ENCODE assay signal across 14 mouse cellular contexts in the genomic region with DNA sequence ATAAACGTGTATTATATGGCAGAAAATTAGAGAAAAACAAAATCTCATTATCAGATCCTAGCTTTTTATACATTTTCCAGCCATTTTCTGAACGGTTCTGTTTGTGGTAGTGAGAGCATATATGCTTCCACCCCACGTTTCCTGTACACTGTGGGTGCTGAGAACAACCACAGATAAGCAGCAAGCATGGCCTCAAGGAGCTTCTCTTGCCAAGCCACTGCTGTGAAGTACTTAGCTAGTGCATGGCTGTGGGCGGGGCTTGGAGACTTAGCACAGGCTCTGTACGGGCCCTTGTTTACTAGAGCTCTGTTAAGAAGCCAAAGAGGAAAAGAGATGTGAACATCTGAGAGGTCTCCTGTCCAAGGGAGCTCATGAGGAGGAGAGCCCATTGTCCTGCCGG. TPM values are rescaled to one million over a fixed set of nuclear protein-coding genes. Genes with fewer than 3 reads are reported as not detected.
DNase-seq lines count a peak whose midpoint lies in the region; ATAC-seq lines count a peak whose summit lies in the region.
"Had no signal": no experiment of that assay in that cellular context is flagged by ENCODE, and none has a peak within 500 bp of the region (broad histone marks: within the 10 kb centered on the region; RNA-seq: fewer than 3 reads in every experiment).

No protein-coding gene starts in this region.

- ATAC-seq in heart, embryonic 11.5 days (replicated peaks; ENCODE audit: insufficient number of reproducible peaks, low FRiP score, low TSS enrichment), result no peak
- ATAC-seq in frontal cortex, adult (ENCODE audit: low TSS enrichment), result no peak
- ATAC-seq: hindbrain, postnatal 0 days had no signal

- H3K9me3 ChIP-seq in heart, embryonic 11.5 days (replicated peaks; ENCODE audit: control insufficient read depth, low read length), result no peaks in the 10 kb centered on the region
- H3K9me3 ChIP-seq: forebrain, embryonic 12.5 days; neural tube, embryonic 12.5 days had no signal

- H3K27ac ChIP-seq in heart, embryonic 11.5 days (ENCODE audit: low read depth, low read length), result no peak overlapping the region
- H3K27ac ChIP-seq: forebrain, embryonic 12.5 days; hindbrain, postnatal 0 days; neural tube, embryonic 12.5 days had no signal

- H3K27me3 ChIP-seq in heart, embryonic 11.5 days (ENCODE audit: control insufficient read depth, insufficient read depth, low read length), result no peaks in the 10 kb centered on the region
- H3K27me3 ChIP-seq: forebrain, embryonic 12.5 days; neural tube, embryonic 12.5 days had no signal

- no peaks in the 10 kb centered on the region for H3K4me1 ChIP-seq in heart, embryonic 11.5 days (ENCODE audit: control insufficient read depth, insufficient read depth, low read length)
- H3K4me1 ChIP-seq: forebrain, embryonic 12.5 days; neural tube, embryonic 12.5 days had no signal

- H3K4me2 ChIP-seq in heart, embryonic 11.5 days, result no peak overlapping the region
- H3K4me2 ChIP-seq: forebrain, embryonic 12.5 days; neural tube, embryonic 12.5 days had no signal

- no peak overlapping the region for H3K4me3 ChIP-seq in heart, embryonic 11.5 days (ENCODE audit: low read depth, low read length)
- H3K4me3 ChIP-seq: forebrain, embryonic 12.5 days; neural tube, embryonic 12.5 days had no signal

- H3K9ac ChIP-seq in heart, embryonic 11.5 days (ENCODE audit: low read depth, low read length), result 0 out of 2 replicates have a peak overlapping the region, but pooled peaks have one; percentile 28
- H3K9ac ChIP-seq: forebrain, embryonic 12.5 days; neural tube, embryonic 12.5 days had no signal

- intact Hi-C loops in heart, postnatal 14 days (cut with DNase I), result loop anchor here (5.0 to 10.0 kb wide), 2 partner anchors 192 to 540 kb away; no protein-coding TSS in a partner anchor

- H3K36me3 ChIP-seq in heart, embryonic 11.5 days (ENCODE audit: control insufficient read depth, insufficient read depth, low read length), result peaks cover 2% of the 10 kb centered on the region; the same call in 1 of the 2 replicates

- WGBS in heart, embryonic 11.5 days (ENCODE audit: insufficient replicate concordance), result 58% methylated on average over 6 of the region's 6 CpGs

- DNase-seq in heart, adult 8-10 months (ENCODE audit: low spot score), result no peak
- peak; percentile 69 for DNase-seq in liver
- peak; percentile 77 for DNase-seq in lung, postnatal 25 days (ENCODE audit: low spot score)
- DNase-seq in thymus, postnatal 36 days, result peak; percentile 55 to 67
- no peak for DNase-seq in right cerebral cortex, adult 2 months (ENCODE audit: low spot score in 2 of 2)
- DNase-seq in heart, postnatal 14 days, result no peak
- DNase-seq: heart, adult 11 months; kidney, postnatal 4 days; right cerebral cortex, postnatal 14 days had no signal

RNA-seq across cellular contexts. Expression of gene Rft1, which starts 20.8 kb away (rescaled TPM):
- polyA plus RNA-seq in heart, embryonic 11.5 days (2014; fragmentation: Nextera tagmentation; extraction: Ambion mirVana), result 10.3 and 12.3 TPM in 2 replicates
- 1 to 10 TPM; 6.6 to 8.0 (median 7.4) TPM for total RNA-seq in heart, adult 8-10 months (2022)
- total RNA-seq in heart, postnatal 14 days (2021), result 1 to 10 TPM; 9.2 to 9.5 TPM

RNA-seq across cellular contexts. Expression of gene Sfmbt1, which starts 39.7 kb away (rescaled TPM):
- polyA plus RNA-seq in heart, embryonic 11.5 days (2014; fragmentation: Nextera tagmentation; extraction: Ambion mirVana), result 12.0 and 13.2 TPM in 2 replicates
- 10 to 100 TPM; 13.1 to 14.1 (median 13.3) TPM for total RNA-seq in heart, adult 8-10 months (2022)
- total RNA-seq in heart, postnatal 14 days (2021), result 10 to 100 TPM; 11.6 to 12.9 TPM

RNA-seq across cellular contexts. Expression of gene Prkcd, which starts 48.9 kb away (rescaled TPM):
- 25.5 and 28.1 TPM in 2 replicates for polyA plus RNA-seq in heart, embryonic 11.5 days (2014; fragmentation: Nextera tagmentation; extraction: Ambion mirVana)
- 10 to 100 TPM in 3 of 4 experiments, 1 to 10 TPM in 1; 7.1 to 13.4 (median 11.6) TPM for total RNA-seq in heart, adult 8-10 months (2022)
- 10 to 100 TPM; 14.3 to 15.7 TPM for total RNA-seq in heart, postnatal 14 days (2021)

Comparison
In these comparisons a context has a peak if more than half of its experiments do, and no peak if none do; other contexts are left out.
1. DNase-seq: peak in liver (single experiment), lung, postnatal 25 days (single experiment) and thymus, postnatal 36 days (2 of 2); none in heart, adult 8-10 months (single experiment), right cerebral cortex, adult 2 months (0 of 2) and heart, postnatal 14 days (0 of 2).